Mouse (Mus musculus) MEL (cell line): Measurements from ENCODE around the gene Ppfibp1. TPM values are rescaled to one million over a fixed set of nuclear protein-coding genes. Genes with fewer than 3 reads are reported as not detected.

ENCODE experiments used
- DNase-seq: peaks from one replicate; pipeline ENCODE4 v3.0.0; 2011; ENCODE audit warnings: low read depth, low spot score
- H3K27ac ChIP-seq: 2 replicates; pipeline ENCODE4 v1.5.1; 2012; ENCODE audit warnings: low read depth, mild to moderate bottlenecking, control low read depth, low read length, moderate library complexity; ENCODE audit not compliant: control insufficient read depth
- H3K27me3 ChIP-seq, 2 experiments: fragments of 150-350 bp in 1 of 2; sonication (generic) in 1 of 2; 2 replicates each; pipeline ENCODE4 v1.6.1; 2012; ENCODE audit warnings: low read length in 2 of 2, mild to moderate bottlenecking in 2 of 2, improper control_type of control experiment in 1 of 2, moderate library complexity in 1 of 2; ENCODE audit not compliant: insufficient read depth in 2 of 2, control insufficient read depth in 1 of 2
- H3K36me3 ChIP-seq, 2 experiments: 2 replicates each; pipeline ENCODE4 v1.6.1; 2012 to 2014; ENCODE audit warnings: low read length in 2 of 2, improper control_type of control experiment in 1 of 2, inconsistent platforms in 1 of 2, mild to moderate bottlenecking in 1 of 2; ENCODE audit not compliant: insufficient read depth in 2 of 2, control insufficient read depth in 1 of 2
- H3K4me1 ChIP-seq, 2 experiments: fragments of 150-350 bp in 1 of 2; sonication (generic) in 1 of 2; 2 replicates each; pipeline ENCODE4 v1.6.1; 2012; ENCODE audit warnings: low read length in 2 of 2, improper control_type of control experiment in 1 of 2, mild to moderate bottlenecking in 1 of 2; ENCODE audit not compliant: insufficient read depth in 2 of 2, control insufficient read depth in 1 of 2
- H3K4me3 ChIP-seq, 2 experiments: fragments of 150-350 bp in 1 of 2; sonication (generic) in 1 of 2; 2 replicates each; pipeline ENCODE4 v1.5.1; 2012; ENCODE audit warnings: low read depth in 2 of 2, low read length in 2 of 2, mild to moderate bottlenecking in 2 of 2, moderate library complexity in 2 of 2, control low read depth in 1 of 2, improper control_type of control experiment in 1 of 2; ENCODE audit not compliant: control insufficient read depth in 1 of 2, insufficient read depth in 1 of 2
- H3K79me2 ChIP-seq: 2 replicates; pipeline ENCODE4 v1.6.1; 2012; ENCODE audit warnings: mild to moderate bottlenecking, low read length, moderate library complexity; ENCODE audit not compliant: control insufficient read depth, poor library complexity, insufficient read depth
- H3K9ac ChIP-seq: 2 replicates; pipeline ENCODE4 v1.6.1; 2012; ENCODE audit warnings: low read depth, mild to moderate bottlenecking, control low read depth, low read length, moderate library complexity; ENCODE audit not compliant: control insufficient read depth, poor library complexity, severe bottlenecking
- H3K9me3 ChIP-seq: fragments of 150-350 bp; sonication (generic); replicated peaks from 2 replicates; pipeline ENCODE4 v1.6.1; 2012; ENCODE audit warnings: mild to moderate bottlenecking, low read length, improper control_type of control experiment, moderate library complexity; ENCODE audit not compliant: insufficient read depth
- CHD1 ChIP-seq: IDR thresholded peaks from 2 replicates; pipeline ENCODE4 v1.6.1; 2012; ENCODE audit warnings: low read depth, mild to moderate bottlenecking, inconsistent platforms, low read length, improper control_type of control experiment
- CTCF ChIP-seq, 3 experiments: IDR thresholded peaks in 2 of 3; conservative IDR thresholded peaks in 1 of 3; 2 replicates each; pipeline ENCODE4 v1.5.1; 2011 to 2012; ENCODE audit warnings: low read length in 3 of 3, low read depth in 2 of 3, mild to moderate bottlenecking in 2 of 3, improper control_type of control experiment in 1 of 3, inconsistent platforms in 1 of 3, mixed read lengths in 1 of 3, moderate library complexity in 1 of 3; ENCODE audit not compliant: control insufficient read depth in 1 of 3, insufficient read depth in 1 of 3, poor library complexity in 1 of 3, severe bottlenecking in 1 of 3
- ETS1 ChIP-seq: IDR thresholded peaks from 2 replicates; pipeline ENCODE4 v1.6.1; 2012; ENCODE audit warnings: low read depth, mild to moderate bottlenecking, inconsistent platforms, low read length, improper control_type of control experiment, moderate library complexity
- JUND ChIP-seq: IDR thresholded peaks from 2 replicates; pipeline ENCODE4 v1.6.1; 2011; ENCODE audit warnings: low read depth, mild to moderate bottlenecking, improper control_type of control experiment, low read length
- MAX ChIP-seq: IDR thresholded peaks from 2 replicates; pipeline ENCODE4 v1.6.1; 2011; ENCODE audit warnings: low read length, improper control_type of control experiment
- MAZ ChIP-seq: IDR thresholded peaks from 2 replicates; pipeline ENCODE4 v1.6.1; 2012; ENCODE audit warnings: low read depth, mild to moderate bottlenecking, inconsistent platforms, low read length, improper control_type of control experiment
- MEF2A ChIP-seq: IDR thresholded peaks from 2 replicates; pipeline ENCODE4 v1.6.1; 2014; ENCODE audit warnings: low read depth, mild to moderate bottlenecking, inconsistent platforms, low read length, improper control_type of control experiment; ENCODE audit not compliant: poor library complexity, insufficient replicate concordance, severe bottlenecking; ENCODE audit errors: extremely low read depth
- MYB ChIP-seq: IDR thresholded peaks from 2 replicates; pipeline ENCODE4 v1.6.1; 2011; ENCODE audit warnings: mild to moderate bottlenecking, low read depth, low read length, improper control_type of control experiment
- MYC ChIP-seq: IDR thresholded peaks from 2 replicates; pipeline ENCODE4 v1.6.1; 2011; ENCODE audit warnings: low read depth, mild to moderate bottlenecking, low read length, improper control_type of control experiment, moderate library complexity
- NRF1 ChIP-seq: IDR thresholded peaks from 2 replicates; pipeline ENCODE4 v1.6.1; 2014; ENCODE audit warnings: low read depth, mild to moderate bottlenecking, inconsistent platforms, low read length, improper control_type of control experiment, moderate library complexity; ENCODE audit not compliant: poor library complexity, insufficient read depth, severe bottlenecking
- POLR2A ChIP-seq, 2 experiments: IDR thresholded peaks; 2 replicates each; pipeline ENCODE4 v1.6.1; 2011 to 2012; ENCODE audit warnings: low read length in 2 of 2, mild to moderate bottlenecking in 2 of 2, control low read depth in 1 of 2, improper control_type of control experiment in 1 of 2, low read depth in 1 of 2, moderate library complexity in 1 of 2; ENCODE audit not compliant: control insufficient read depth in 1 of 2, insufficient read depth in 1 of 2, poor library complexity in 1 of 2
- POLR2AphosphoS2 ChIP-seq: IDR thresholded peaks from 2 replicates; pipeline ENCODE4 v1.6.1; 2011; ENCODE audit warnings: low read length, improper control_type of control experiment
- RAD21 ChIP-seq: IDR thresholded peaks from 2 replicates; pipeline ENCODE4 v1.6.1; 2011; ENCODE audit warnings: mild to moderate bottlenecking, low read depth, low read length, improper control_type of control experiment
- RCOR1 ChIP-seq: IDR thresholded peaks from 2 replicates; pipeline ENCODE4 v1.6.1; 2012; ENCODE audit warnings: low read depth, mild to moderate bottlenecking, inconsistent platforms, low read length, improper control_type of control experiment
- USF1 ChIP-seq: IDR thresholded peaks from 2 replicates; pipeline ENCODE4 v1.6.1; 2014; ENCODE audit warnings: low read depth, mild to moderate bottlenecking, inconsistent platforms, low read length, improper control_type of control experiment, moderate library complexity
- ZNF384 ChIP-seq: IDR thresholded peaks from 2 replicates; pipeline ENCODE4 v1.6.1; 2012; ENCODE audit warnings: low read depth, mild to moderate bottlenecking, inconsistent platforms, low read length, improper control_type of control experiment
- polyA plus RNA-seq, 2 experiments: library from polyadenylated mRNA; stranded (reverse) in 1 of 2; unstranded in 1 of 2; fragments of >175 nt in 1 of 2; fragments of >200 nt in 1 of 2; gene quantifications; 2 replicates each; pipeline versions ENCODE4 v1.2.1 to v1.2.4; 2012; ENCODE audit warnings: low replicate concordance in 2 of 2, low read depth in 1 of 2; ENCODE audit not compliant: insufficient read length in 2 of 2, insufficient read depth in 1 of 2, missing spikeins in 1 of 2
- total RNA-seq: library from RNA; depleted of rRNA; stranded (reverse); fragments of 300-350 nt; gene quantifications from 2 replicates; pipeline ENCODE4 v1.2.3, GENCODE M21; 2012

Gene Ppfibp1
- total and polyA plus RNA-seq, 3 experiments = 12.2 to 14.6 TPM; not detected in 1

DNA sequence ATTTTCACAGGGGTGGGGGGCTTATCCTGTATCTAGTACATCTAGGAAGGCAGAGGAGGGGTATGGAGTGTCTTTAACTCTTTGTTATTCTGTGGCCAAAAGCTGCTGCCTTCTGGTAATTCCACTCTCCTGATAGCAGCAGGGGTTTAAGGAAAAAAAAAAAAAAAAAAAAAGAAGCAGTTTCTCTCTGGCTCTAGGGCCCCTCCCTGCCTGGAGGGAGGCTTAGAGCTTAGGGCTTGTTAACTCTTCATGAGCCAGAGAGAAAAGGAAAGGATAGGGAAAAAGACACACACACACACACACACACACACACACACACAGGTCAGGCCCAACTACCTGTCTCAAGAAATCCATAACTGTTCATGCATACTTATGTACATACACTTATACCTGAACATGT lies 85.5 kb downstream of the Ppfibp1 start:
- Histone ChIP-seq H3K27ac (no peak overlapping the region), H3K9me3 (no peaks in the 10 kb centered on the region), H3K4me1 (no peaks in the 10 kb centered on the region), H3K27me3 (no peaks in the 10 kb centered on the region), H3K79me2 (no peaks in the 10 kb centered on the region), H3K4me3 (no peak overlapping the region), H3K9ac (no peak overlapping the region), H3K36me3 (no peaks in the 10 kb centered on the region)
- DNase-seq = no peak
- TF ChIP-seq POLR2A (IDR thresholded peaks at IDR 0.05; ENCODE audit: control insufficient read depth in 1 of 2, insufficient read depth in 1 of 2, low read depth in 1 of 2, low read length in 2 of 2, poor library complexity in 1 of 2) (no peak), JUND (no peak), CHD1 (no peak), USF1 (no peak), ZNF384 (peak; percentile 60)
- TF ChIP-seq, all 39 proteins: peak for 1

GRCm38 (mm10) chr6:146976446-146976845 lies 88.2 kb downstream of the Ppfibp1 start:
- no peaks in the 10 kb centered on the region for H3K4me1 ChIP-seq
- TF ChIP-seq MEF2A (no peak), POLR2AphosphoS2 (no peak), MYC (no peak), RAD21 (no peak), MAX (no peak), POLR2A (IDR thresholded peaks at IDR 0.05; ENCODE audit: control insufficient read depth in 1 of 2, insufficient read depth in 1 of 2, low read depth in 1 of 2, low read length in 2 of 2, poor library complexity in 1 of 2) (no peak), NRF1 (no peak), RCOR1 (no peak), MAZ (no peak), MYB (no peak), CTCF (IDR thresholded peaks at IDR 0.05 in 2 of 3, conservative IDR thresholded peaks at IDR 0.05 in 1 of 3; ENCODE audit: control insufficient read depth in 1 of 3, insufficient read depth in 1 of 3, low read depth in 2 of 3, low read length in 3 of 3, poor library complexity in 1 of 3, severe bottlenecking in 1 of 3) (no peak), ETS1 (no peak)
- TF ChIP-seq, all 39 proteins: peak for 0
- H3K27ac ChIP-seq = no peak overlapping the region
- no peak overlapping the region for H3K9ac ChIP-seq
- no peaks in the 10 kb centered on the region for H3K9me3 ChIP-seq
- no peaks in the 10 kb centered on the region for H3K79me2 ChIP-seq
- no peaks in the 10 kb centered on the region for H3K27me3 ChIP-seq
- no peak for DNase-seq
- H3K36me3 ChIP-seq = no peaks in the 10 kb centered on the region
- no peak overlapping the region for H3K4me3 ChIP-seq
